ENCODE assay signal across 8 mouse cellular contexts in the genomic region with DNA sequence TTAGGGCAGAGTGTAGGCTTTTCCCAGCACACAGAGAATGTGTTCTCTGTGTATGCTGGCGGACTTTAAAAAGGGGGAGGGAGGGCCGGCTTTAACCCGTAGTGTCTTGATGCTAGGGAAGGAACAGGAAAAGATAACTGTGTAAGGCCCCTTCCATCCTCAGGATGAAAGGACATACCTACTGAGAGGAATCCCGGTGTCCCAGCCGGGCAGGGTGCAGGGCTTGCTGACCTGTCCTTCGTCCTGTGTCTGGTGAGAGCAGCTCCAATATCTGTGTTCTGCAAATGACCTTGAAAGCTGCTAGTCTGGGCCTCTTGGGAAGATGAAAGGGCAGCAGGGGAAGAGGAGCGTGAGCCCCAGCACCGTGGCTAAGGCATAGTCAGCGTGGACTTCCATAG. TPM values are rescaled to one million over a fixed set of nuclear protein-coding genes. Genes with fewer than 3 reads are reported as not detected.
A peak's percentile ranks its signal among the peaks of the same experiment; 100 is the strongest.
DNase-seq lines count a peak whose midpoint lies in the region; ATAC-seq and TF ChIP-seq lines count a peak whose summit lies in the region.

No protein-coding gene starts in this region.

- peak overlapping the region; percentile 99 for H3K27ac ChIP-seq in lung, embryonic 15.5 days
- 0 out of 2 replicates have a peak overlapping the region, but pooled peaks have one; percentile 15 for H3K27ac ChIP-seq in forebrain, embryonic 15.5 days (replicated peaks)
- H3K27ac ChIP-seq in midbrain, postnatal 0 days (ENCODE audit: low read depth, low read length): 0 out of 2 replicates have a peak overlapping the region, but pooled peaks have one; percentile 98

- no peak for ATAC-seq in lung, embryonic 15.5 days (ENCODE audit: borderline replicate concordance, extremely low read depth, low FRiP score, low TSS enrichment)
- no peak for ATAC-seq in forebrain, embryonic 15.5 days (replicated peaks)
- ATAC-seq in midbrain, postnatal 0 days (ENCODE audit: low FRiP score): no peak

- H3K27me3 ChIP-seq in lung, embryonic 15.5 days: no peaks in the 10 kb centered on the region
- H3K27me3 ChIP-seq in forebrain, embryonic 15.5 days: no peaks in the 10 kb centered on the region
- no peaks in the 10 kb centered on the region for H3K27me3 ChIP-seq in midbrain, postnatal 0 days (ENCODE audit: insufficient read depth, low read length)

- WGBS in lung, embryonic 15.5 days: 42% methylated on average over 9 of the region's 9 CpGs
- 76% methylated on average over 9 of the region's 9 CpGs for WGBS in forebrain, embryonic 15.5 days
- 51% methylated on average over 9 of the region's 9 CpGs for WGBS in midbrain, postnatal 0 days

- no peak for DNase-seq in lung, postnatal 25 days (ENCODE audit: low spot score)
- peak; percentile 50 for DNase-seq in kidney, adult 9 months
- no peak for DNase-seq in midbrain, postnatal 0 days (ENCODE audit: low spot score)
- DNase-seq in embryo, embryonic 10 days (ENCODE audit: low spot score): no peak
- DNase-seq in left cerebral cortex, adult 8-10 months (ENCODE audit: low spot score in 2 of 2): no peak
- DNase-seq in cerebellum, postnatal 4 days (ENCODE audit: low spot score in 2 of 2): no peak

- H3K9me3 ChIP-seq in lung, embryonic 15.5 days: no peaks in the 10 kb centered on the region
- no peaks in the 10 kb centered on the region for H3K9me3 ChIP-seq in forebrain, embryonic 15.5 days
- H3K9me3 ChIP-seq in midbrain, postnatal 0 days (ENCODE audit: low read length): no peaks in the 10 kb centered on the region

- 0 out of 2 replicates have a peak, but pooled peaks cover 3% of the 10 kb centered on the region for H3K36me3 ChIP-seq in lung, embryonic 15.5 days
- no peaks in the 10 kb centered on the region for H3K36me3 ChIP-seq in forebrain, embryonic 15.5 days
- H3K36me3 ChIP-seq in midbrain, postnatal 0 days (ENCODE audit: insufficient read depth, low read length): no peaks in the 10 kb centered on the region

- peak overlapping the region; percentile 83 for H3K4me2 ChIP-seq in lung, embryonic 15.5 days
- H3K4me2 ChIP-seq in forebrain, embryonic 15.5 days (replicated peaks): peak overlapping the region; percentile 86
- H3K4me2 ChIP-seq in midbrain, postnatal 0 days (ENCODE audit: low read depth, low read length, poor library complexity, severe bottlenecking): peak overlapping the region; percentile 69

- H3K9ac ChIP-seq in lung, embryonic 15.5 days: peak overlapping the region; percentile 77
- H3K9ac ChIP-seq in forebrain, embryonic 15.5 days (replicated peaks): peak overlapping the region; percentile 83
- H3K9ac ChIP-seq in midbrain, postnatal 0 days (replicated peaks; ENCODE audit: low read length, poor library complexity, severe bottlenecking): 0 out of 2 replicates have a peak overlapping the region, but pooled peaks have one; percentile 79

- peaks cover 37% of the 10 kb centered on the region for H3K4me1 ChIP-seq in lung, embryonic 15.5 days
- H3K4me1 ChIP-seq in forebrain, embryonic 15.5 days: peaks cover 19% of the 10 kb centered on the region
- peaks cover 12% of the 10 kb centered on the region for H3K4me1 ChIP-seq in midbrain, postnatal 0 days (ENCODE audit: insufficient read depth, low read length)

- TF ChIP-seq CTCF in midbrain, postnatal 0 days (IDR thresholded peaks at IDR 0.05): no peak

- H3K4me3 ChIP-seq in lung, embryonic 15.5 days: peak overlapping the region; percentile 68
- H3K4me3 ChIP-seq in forebrain, embryonic 15.5 days: peak overlapping the region; percentile 84
- no peak overlapping the region; the same call in 1 of the 2 replicates for H3K4me3 ChIP-seq in midbrain, postnatal 0 days (ENCODE audit: low read depth, low read length)

RNA-seq across cellular contexts. Expression of gene Tab1, which starts 1.5 kb away (rescaled TPM):
- polyA plus RNA-seq in lung, embryonic 15.5 days (2015; fragmentation: Nextera tagmentation; extraction: Ambion mirVana): 33.0 and 34.6 TPM in 2 replicates
- 41.1 and 45.0 TPM in 2 replicates for polyA plus RNA-seq in forebrain, embryonic 15.5 days (2015; fragmentation: Nextera tagmentation; extraction: Ambion mirVana)
- total RNA-seq in midbrain, postnatal 0 days (2014; rRNA removed): 43.5 and 58.5 TPM in 2 replicates
- 23.6 and 27.9 TPM in 2 replicates for polyA plus RNA-seq in midbrain, postnatal 0 days (2015; fragmentation: Nextera tagmentation; extraction: Ambion mirVana)
- 10 to 100 TPM; 24.4 to 30.0 (median 26.9) TPM for total RNA-seq in left cerebral cortex, adult 8-10 months (2022)

RNA-seq across cellular contexts. Expression of gene Mgat3, which starts 39.1 kb away (rescaled TPM):
- polyA plus RNA-seq in lung, embryonic 15.5 days (2015; fragmentation: Nextera tagmentation; extraction: Ambion mirVana): 4.9 and 5.2 TPM in 2 replicates
- 10.3 and 10.7 TPM in 2 replicates for polyA plus RNA-seq in forebrain, embryonic 15.5 days (2015; fragmentation: Nextera tagmentation; extraction: Ambion mirVana)
- total RNA-seq in midbrain, postnatal 0 days (2014; rRNA removed): 101 and 103 TPM in 2 replicates
- 13.3 and 14.4 TPM in 2 replicates for polyA plus RNA-seq in midbrain, postnatal 0 days (2015; fragmentation: Nextera tagmentation; extraction: Ambion mirVana)
- total RNA-seq in left cerebral cortex, adult 8-10 months (2022): 100 to 1,000 TPM; 118 to 134 (median 124) TPM

RNA-seq across cellular contexts. Expression of gene Rpl3, which starts 42.8 kb away (rescaled TPM):
- polyA plus RNA-seq in lung, embryonic 15.5 days (2015; fragmentation: Nextera tagmentation; extraction: Ambion mirVana): 1,053 and 1,095 TPM in 2 replicates
- polyA plus RNA-seq in forebrain, embryonic 15.5 days (2015; fragmentation: Nextera tagmentation; extraction: Ambion mirVana): 641 and 670 TPM in 2 replicates
- 511 and 632 TPM in 2 replicates for total RNA-seq in midbrain, postnatal 0 days (2014; rRNA removed)
- polyA plus RNA-seq in midbrain, postnatal 0 days (2015; fragmentation: Nextera tagmentation; extraction: Ambion mirVana): 500 and 515 TPM in 2 replicates
- 100 to 1,000 TPM; 506 to 560 (median 527) TPM for total RNA-seq in left cerebral cortex, adult 8-10 months (2022)

RNA-seq across cellular contexts. Expression of gene Syngr1, which starts 43.3 kb away (rescaled TPM):
- 18.8 and 20.6 TPM in 2 replicates for polyA plus RNA-seq in lung, embryonic 15.5 days (2015; fragmentation: Nextera tagmentation; extraction: Ambion mirVana)
- polyA plus RNA-seq in forebrain, embryonic 15.5 days (2015; fragmentation: Nextera tagmentation; extraction: Ambion mirVana): 40.1 and 44.5 TPM in 2 replicates
- 162 and 220 TPM in 2 replicates for total RNA-seq in midbrain, postnatal 0 days (2014; rRNA removed)
- polyA plus RNA-seq in midbrain, postnatal 0 days (2015; fragmentation: Nextera tagmentation; extraction: Ambion mirVana): 81.5 and 88.5 TPM in 2 replicates
- 100 to 1,000 TPM; 430 to 460 (median 440) TPM for total RNA-seq in left cerebral cortex, adult 8-10 months (2022)

Comparison
In these comparisons a context has a peak if more than half of its experiments do, and no peak if none do; other contexts are left out.
1. H3K27ac ChIP-seq: peak in every context shown above with its lines; median percentile 99 in lung, embryonic 15.5 days; 98 in midbrain, postnatal 0 days; 15 in forebrain, embryonic 15.5 days.